Mouse (Mus musculus) brain, embryonic 14.5 days (tissue): ENCODE results near the gene Phlda2. TPM values are rescaled to one million over a fixed set of nuclear protein-coding genes. Genes with fewer than 3 reads are reported as not detected.
A peak's percentile ranks its signal among the peaks of the same experiment; 100 is the strongest.

Experiments
- DNase-seq: peaks from one replicate; pipeline ENCODE4 v3.0.0-alpha.2; 2011; ENCODE audit warnings: low read depth
- CTCF ChIP-seq: fragments of 200-500 bp; IDR thresholded peaks from 2 replicates; pipeline ENCODE4 v1.5.1; 2012; ENCODE audit warnings: inconsistent platforms, mild to moderate bottlenecking, moderate library complexity, borderline replicate concordance; ENCODE audit not compliant: insufficient read depth, insufficient read length; ENCODE audit errors: extremely low read depth
- POLR2A ChIP-seq: fragments of 200-500 bp; IDR thresholded peaks from 2 replicates; pipeline ENCODE4 v1.6.1; 2012; ENCODE audit warnings: mild to moderate bottlenecking, inconsistent platforms, borderline replicate concordance; ENCODE audit not compliant: poor library complexity, insufficient read depth, insufficient read length, severe bottlenecking; ENCODE audit errors: extremely low read depth
- polyA plus RNA-seq: library from polyadenylated mRNA; depleted of rRNA; stranded (reverse); fragments of >200 nt; gene quantifications from 2 replicates; pipeline ENCODE4 v1.2.3, GENCODE M21; 2012; rRNA removed

Phlda2 gene
- polyA plus RNA-seq, 1 experiment: 0.78 TPM

- no peak for TF ChIP-seq CTCF
- TF ChIP-seq POLR2A: no peak
- DNase-seq: peak; percentile 26
Measured at GRCm38 (mm10) chr7:143459332-143460211, 43.4 kb downstream of the Phlda2 start.

- no peak for TF ChIP-seq CTCF
- no peak for TF ChIP-seq POLR2A
- peak; percentile 15 for DNase-seq
Measured at GRCm38 (mm10) chr7:143458963-143459331, 44.0 kb downstream of the Phlda2 start.

Other genes with a start within 250 kb of the Phlda2 start
- gene Cdkn1c, start 42.1 kb downstream of the Phlda2 start, polyA plus RNA-seq: 174 and 264 TPM in 2 replicates
- 0.71 and 1.2 TPM in 2 replicates for gene Slc22a18, start 29.4 kb downstream of the Phlda2 start, polyA plus RNA-seq
- gene Nap1l4, start 46.0 kb upstream of the Phlda2 start, polyA plus RNA-seq: 218 and 243 TPM in 2 replicates
- 36.7 and 41.4 TPM in 2 replicates for gene Cars, start 96.9 kb upstream of the Phlda2 start, polyA plus RNA-seq
- gene Tnfrsf26, start 125.6 kb upstream of the Phlda2 start, polyA plus RNA-seq: 0.29 and 0.31 TPM in 2 replicates
- 5.5 and 6.1 TPM in 2 replicates for gene Tnfrsf22, start 146.5 kb upstream of the Phlda2 start, polyA plus RNA-seq
- 1.5 and 2.3 TPM in 2 replicates for gene Tnfrsf23, start 182.7 kb upstream of the Phlda2 start, polyA plus RNA-seq